Mouse (Mus musculus): ENCODE data around the gene Aloxe3.

Aloxe3 gene

GRCm38 (mm10) chr11:69095511-69096231 lies 30.0 kb upstream of the Aloxe3 start:
- DNase-seq, result peak; percentile 37 to 46

GRCm38 (mm10) chr11:69096360-69096986 lies 29.2 kb upstream of the Aloxe3 start:
- DNase-seq, result no peak

- DNase-seq, result peak; percentile 93
Observed at GRCm38 (mm10) chr11:69096987-69097900, 28.5 kb upstream of the Aloxe3 start.

GRCm38 (mm10) chr11:69098039-69098761 lies 27.5 kb upstream of the Aloxe3 start:
- DNase-seq, result peak; percentile 32 to 60

- peak; percentile 88 to 92 for DNase-seq
Observed at GRCm38 (mm10) chr11:69098762-69099091, 27.0 kb upstream of the Aloxe3 start.

GRCm38 (mm10) chr11:69099177-69099914 lies 26.4 kb upstream of the Aloxe3 start:
- peak; percentile 29 to 46 for DNase-seq

GRCm38 (mm10) chr11:69099915-69100345 lies 25.8 kb upstream of the Aloxe3 start:
- peak; percentile 88 to 92 for DNase-seq

- peak; percentile 4 to 36 for DNase-seq
Observed at GRCm38 (mm10) chr11:69100639-69101360, 24.9 kb upstream of the Aloxe3 start.

- DNase-seq, result no peak
Observed at GRCm38 (mm10) chr11:69101604-69102402, 23.9 kb upstream of the Aloxe3 start.

- DNase-seq, result no peak
Observed at GRCm38 (mm10) chr11:69102403-69102725, 23.3 kb upstream of the Aloxe3 start.

- DNase-seq, result no peak
Observed at GRCm38 (mm10) chr11:69103121-69103520, 22.6 kb upstream of the Aloxe3 start.

- no peak for DNase-seq
Observed at GRCm38 (mm10) chr11:69103531-69104435, 21.9 kb upstream of the Aloxe3 start.

- no peak for DNase-seq
Observed at GRCm38 (mm10) chr11:69104487-69104886, 21.2 kb upstream of the Aloxe3 start.

- no peak for DNase-seq
Observed at GRCm38 (mm10) chr11:69105227-69105626, 20.5 kb upstream of the Aloxe3 start.

- DNase-seq, result no peak
Observed at GRCm38 (mm10) chr11:69105796-69106195, 19.9 kb upstream of the Aloxe3 start.

GRCm38 (mm10) chr11:69106299-69106698 lies 19.4 kb upstream of the Aloxe3 start:
- DNase-seq, result no peak

- no peak for DNase-seq
Observed at GRCm38 (mm10) chr11:69106842-69107241, 18.9 kb upstream of the Aloxe3 start.

- no peak for DNase-seq
Observed at GRCm38 (mm10) chr11:69107676-69108075, 18.0 kb upstream of the Aloxe3 start.

GRCm38 (mm10) chr11:69108223-69108622 lies 17.5 kb upstream of the Aloxe3 start:
- DNase-seq, result no peak
